Mouse (Mus musculus) heart, adult 2 months (tissue): ENCODE results near the gene Apoh.

Experiments used
- CTCF ChIP-seq: fragments of 200-600 bp; IDR thresholded peaks from 2 replicates; pipeline ENCODE4 v1.8.1; 2022; ENCODE audit warnings: antibody characterized with exemption, mild to moderate bottlenecking, moderate library complexity
- EP300 ChIP-seq: fragments of 200-500 bp; IDR thresholded peaks from 2 replicates; pipeline ENCODE4 v1.6.1; 2011; ENCODE audit warnings: low read depth, low read length, control low read depth; ENCODE audit not compliant: insufficient read depth
- POLR2A ChIP-seq: fragments of 200-500 bp; IDR thresholded peaks from 2 replicates; pipeline ENCODE4 v1.6.1; 2011; ENCODE audit warnings: mild to moderate bottlenecking, low read depth, low read length, control low read depth; ENCODE audit not compliant: insufficient read depth

- TF ChIP-seq POLR2A (no peak), CTCF (no peak), EP300 (no peak)
Observed at GRCm38 (mm10) chr11:108325943-108326342, 17.2 kb upstream of the Apoh start.
